Mouse (Mus musculus): ENCODE results near the gene Arap1. TPM values are rescaled to one million over a fixed set of nuclear protein-coding genes. Genes with fewer than 3 reads are reported as not detected.
A peak's percentile ranks its signal among the peaks of the same experiment; 100 is the strongest.

Gene Arap1
- polyA plus RNA-seq, 2 experiments: 77.1 to 92.6 TPM

- no peak overlapping the region for H3K4me3 ChIP-seq (replicated peaks; ENCODE audit: low read length)
- H3K27me3 ChIP-seq (ENCODE audit: control insufficient read depth, insufficient read depth, low read length): no peaks in the 10 kb centered on the region
- no peak overlapping the region for H3K9ac ChIP-seq (ENCODE audit: low read depth, low read length, severe bottlenecking)
- H3K4me1 ChIP-seq (ENCODE audit: control insufficient read depth, insufficient read depth, low read length): 0 out of 2 replicates have a peak, but pooled peaks cover 5% of the 10 kb centered on the region
- no peak for TF ChIP-seq POLR2A (IDR thresholded peaks at IDR 0.05; ENCODE audit: borderline replicate concordance, extremely low read depth, insufficient read depth, insufficient read length)
- DNase-seq (ENCODE audit: low spot score) (peak; percentile 86), ATAC-seq (ENCODE audit: low FRiP score, low read depth) (0 out of 2 replicates have a peak, but pooled peaks have one; percentile 16)
- H3K4me2 ChIP-seq (replicated peaks; ENCODE audit: low read depth, low read length, severe bottlenecking): no peak overlapping the region
- H3K9me3 ChIP-seq (ENCODE audit: control insufficient read depth, low read length): no peaks in the 10 kb centered on the region
- H3K27ac ChIP-seq (replicated peaks; ENCODE audit: low read depth, low read length): no peak overlapping the region
- peaks cover 34% of the 10 kb centered on the region for H3K36me3 ChIP-seq (ENCODE audit: control insufficient read depth, insufficient read depth, low read length)
Observed at GRCm38 (mm10) chr7:101412796-101413195, 64.9 kb downstream of the Arap1 start.

GRCm38 (mm10) chr7:101414209-101414608, 66.3 kb downstream of the Arap1 start:
- WGBS: 38% methylated on average over 4 of the region's 4 CpGs
- Histone ChIP-seq H3K9me3 (ENCODE audit: control insufficient read depth, low read length) (no peaks in the 10 kb centered on the region), H3K9ac (ENCODE audit: low read depth, low read length, severe bottlenecking) (no peak overlapping the region), H3K4me2 (replicated peaks; ENCODE audit: low read depth, low read length, severe bottlenecking) (no peak overlapping the region), H3K4me3 (replicated peaks; ENCODE audit: low read length) (no peak overlapping the region), H3K36me3 (ENCODE audit: control insufficient read depth, insufficient read depth, low read length) (peaks cover 20% of the 10 kb centered on the region), H3K27ac (replicated peaks; ENCODE audit: low read depth, low read length) (no peak overlapping the region), H3K27me3 (ENCODE audit: control insufficient read depth, insufficient read depth, low read length) (no peaks in the 10 kb centered on the region), H3K4me1 (ENCODE audit: control insufficient read depth, insufficient read depth, low read length) (0 out of 2 replicates have a peak, but pooled peaks cover 5% of the 10 kb centered on the region)
- no peak for TF ChIP-seq POLR2A (IDR thresholded peaks at IDR 0.05; ENCODE audit: borderline replicate concordance, extremely low read depth, insufficient read depth, insufficient read length)
- no peak for ATAC-seq (ENCODE audit: low FRiP score, low read depth)
- DNase-seq (ENCODE audit: low spot score): no peak

- DNase-seq (ENCODE audit: low spot score) (no peak), ATAC-seq (ENCODE audit: low FRiP score, low read depth) (no peak)
- Histone ChIP-seq H3K36me3 (ENCODE audit: control insufficient read depth, insufficient read depth, low read length) (peaks cover 18% of the 10 kb centered on the region), H3K9me3 (ENCODE audit: control insufficient read depth, low read length) (no peaks in the 10 kb centered on the region), H3K4me1 (ENCODE audit: control insufficient read depth, insufficient read depth, low read length) (0 out of 2 replicates have a peak, but pooled peaks cover 5% of the 10 kb centered on the region), H3K27me3 (ENCODE audit: control insufficient read depth, insufficient read depth, low read length) (no peaks in the 10 kb centered on the region), H3K27ac (replicated peaks; ENCODE audit: low read depth, low read length) (no peak overlapping the region), H3K9ac (ENCODE audit: low read depth, low read length, severe bottlenecking) (peak overlapping the region; percentile 21; the same call in 1 of the 2 replicates), H3K4me3 (replicated peaks; ENCODE audit: low read length) (no peak overlapping the region), H3K4me2 (replicated peaks; ENCODE audit: low read depth, low read length, severe bottlenecking) (no peak overlapping the region)
- no peak for TF ChIP-seq POLR2A (IDR thresholded peaks at IDR 0.05; ENCODE audit: borderline replicate concordance, extremely low read depth, insufficient read depth, insufficient read length)
- WGBS: 37% methylated on average over 7 of the region's 7 CpGs
Observed at GRCm38 (mm10) chr7:101414661-101415511, 67.0 kb downstream of the Arap1 start.

GRCm38 (mm10) chr7:101415512-101416100, 67.7 kb downstream of the Arap1 start:
- Histone ChIP-seq H3K4me3 (replicated peaks; ENCODE audit: low read length) (no peak overlapping the region), H3K4me1 (ENCODE audit: control insufficient read depth, insufficient read depth, low read length) (0 out of 2 replicates have a peak, but pooled peaks cover 5% of the 10 kb centered on the region), H3K9me3 (ENCODE audit: control insufficient read depth, low read length) (no peaks in the 10 kb centered on the region), H3K4me2 (replicated peaks; ENCODE audit: low read depth, low read length, severe bottlenecking) (no peak overlapping the region), H3K27ac (replicated peaks; ENCODE audit: low read depth, low read length) (no peak overlapping the region), H3K9ac (ENCODE audit: low read depth, low read length, severe bottlenecking) (0 out of 2 replicates have a peak overlapping the region, but pooled peaks have one; percentile 21), H3K36me3 (ENCODE audit: control insufficient read depth, insufficient read depth, low read length) (peaks cover 18% of the 10 kb centered on the region), H3K27me3 (ENCODE audit: control insufficient read depth, insufficient read depth, low read length) (no peaks in the 10 kb centered on the region)
- DNase-seq (ENCODE audit: low spot score) (no peak), ATAC-seq (ENCODE audit: low FRiP score, low read depth) (no peak)
- WGBS: 35% methylated on average over 8 of the region's 8 CpGs
- no peak for TF ChIP-seq POLR2A (IDR thresholded peaks at IDR 0.05; ENCODE audit: borderline replicate concordance, extremely low read depth, insufficient read depth, insufficient read length)

GRCm38 (mm10) chr7:101416391-101416790, 68.5 kb downstream of the Arap1 start:
- WGBS: 46% methylated on average over 5 of the region's 5 CpGs
- H3K4me3 ChIP-seq (replicated peaks; ENCODE audit: low read length): no peak overlapping the region
- peak; percentile 16; the same call in 1 of the 2 replicates for ATAC-seq (ENCODE audit: low FRiP score, low read depth)

More at GRCm38 (mm10) chr7:101416391-101416790, 68.5 kb downstream of the Arap1 start:
- no peak for DNase-seq (ENCODE audit: low spot score)
- H3K4me2 ChIP-seq (replicated peaks; ENCODE audit: low read depth, low read length, severe bottlenecking): no peak overlapping the region
- no peak for TF ChIP-seq POLR2A (IDR thresholded peaks at IDR 0.05; ENCODE audit: borderline replicate concordance, extremely low read depth, insufficient read depth, insufficient read length)
- no peaks in the 10 kb centered on the region for H3K27me3 ChIP-seq (ENCODE audit: control insufficient read depth, insufficient read depth, low read length)
- 0 out of 2 replicates have a peak, but pooled peaks cover 5% of the 10 kb centered on the region for H3K4me1 ChIP-seq (ENCODE audit: control insufficient read depth, insufficient read depth, low read length)
- peaks cover 14% of the 10 kb centered on the region for H3K36me3 ChIP-seq (ENCODE audit: control insufficient read depth, insufficient read depth, low read length)
- no peaks in the 10 kb centered on the region for H3K9me3 ChIP-seq (ENCODE audit: control insufficient read depth, low read length)
- no peak overlapping the region for H3K9ac ChIP-seq (ENCODE audit: low read depth, low read length, severe bottlenecking)
- H3K27ac ChIP-seq (replicated peaks; ENCODE audit: low read depth, low read length): no peak overlapping the region

All from limb, embryonic 14.5 days (tissue).